Mouse (Mus musculus): ENCODE measurements at regions not wholly inside any gene's neighbourhood (a gene's known extent, or its start where the extent isn't known, plus 50 kb on each side); places are given as distances from the start of the nearest gene placed in this dataset.

DNA sequence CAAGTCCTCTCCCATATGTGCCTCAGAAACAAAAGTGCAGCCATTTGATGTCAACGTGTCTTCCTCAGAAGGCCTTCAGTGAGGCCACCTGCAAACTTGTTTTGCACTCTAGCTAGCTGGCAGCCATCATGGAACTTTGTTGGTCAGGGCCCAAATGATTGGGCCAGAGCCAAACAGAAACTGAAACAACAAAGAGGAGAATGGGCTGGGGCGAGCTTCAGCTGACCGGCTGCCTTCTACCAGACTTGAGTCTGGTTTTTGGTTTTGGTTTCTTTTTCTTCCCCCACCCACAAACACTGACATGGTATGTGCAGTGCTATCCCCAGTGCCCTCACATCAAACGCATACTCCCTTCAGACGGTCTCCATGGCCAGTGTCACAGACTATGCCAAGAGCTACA lies 183.7 kb downstream of the Prkcq start:
- Histone ChIP-seq H3K27ac (ENCODE audit: insufficient read depth, low read depth) (peak overlapping the region; percentile 48; the same call in 1 of the 2 replicates), H3K9me3 (replicated peaks; ENCODE audit: low read length) (peaks cover 4% of the 10 kb centered on the region), H3K4me2 (ENCODE audit: insufficient read depth, low read depth, poor library complexity, severe bottlenecking) (no peak overlapping the region; the same call in 1 of the 2 replicates), H3K36me3 (replicated peaks in 1 of 2; ENCODE audit: control insufficient read depth in 1 of 2, insufficient read depth in 1 of 2, low read length in 1 of 2) (no peaks in the 10 kb centered on the region), H3K9ac (ENCODE audit: insufficient read depth, low read depth) (peak overlapping the region; percentile 42; the same call in 1 of the 2 replicates), H3K79me2 (replicated peaks; ENCODE audit: control insufficient read depth, extremely low read depth, insufficient read depth, poor library complexity, severe bottlenecking) (no peaks in the 10 kb centered on the region), H3K4me3 (replicated peaks in 1 of 3; ENCODE audit: low read depth in 2 of 3, low read length in 2 of 3, poor library complexity in 1 of 3) (no peak overlapping the region), H3K4me1 (ENCODE audit: control insufficient read depth in 1 of 2, insufficient read depth in 2 of 2) (peaks cover 8 to 17% of the 10 kb centered on the region in 2 experiments), H3K27me3 (replicated peaks) (no peaks in the 10 kb centered on the region)
- in situ Hi-C loops (cut with MboI; ENCODE audit: low pct_ligation_motif_present, low pct_unique_long_range_greater_than_20kb, low sequenced_read_pairs) (no loop called here), dilution Hi-C loops (cut with MboI; ENCODE audit: extremely low pct_ligation_motif_present, extremely low pct_unique_long_range_greater_than_20kb, low sequenced_read_pairs) (no loop called here)
- DNase-seq (ENCODE audit: extremely low read depth) = peak; percentile 42
- TF ChIP-seq MYC (IDR thresholded peaks at IDR 0.05; ENCODE audit: low read depth, low read length) = no peak
- no peak for TF ChIP-seq JUND (conservative IDR thresholded peaks at IDR 0.05; ENCODE audit: low read depth, low read length)
- TF ChIP-seq ETS1 (conservative IDR thresholded peaks at IDR 0.05; ENCODE audit: low read depth, low read length) = peak; percentile 98
- TF ChIP-seq NELFE (IDR thresholded peaks at IDR 0.05; ENCODE audit: low read depth, low read length) = no peak
- no peak for TF ChIP-seq CHD1 (IDR thresholded peaks at IDR 0.05; ENCODE audit: low read depth, low read length)
- TF ChIP-seq JUN (IDR thresholded peaks at IDR 0.05; ENCODE audit: insufficient read depth, low read depth, low read length) = no peak
- no peak for TF ChIP-seq POLR2A (IDR thresholded peaks at IDR 0.05; ENCODE audit: low read depth, low read length)
- no peak for TF ChIP-seq MAFK (IDR thresholded peaks at IDR 0.05; ENCODE audit: insufficient replicate concordance, low read length)
- TF ChIP-seq ZNF384 (IDR thresholded peaks at IDR 0.05; ENCODE audit: low read depth, low read length) = no peak
- no peak for TF ChIP-seq ZMIZ1 (IDR thresholded peaks at IDR 0.05; ENCODE audit: low read depth, low read length)
- TF ChIP-seq TBP (conservative IDR thresholded peaks at IDR 0.05; ENCODE audit: low read depth, low read length) = no peak
- no peak for TF ChIP-seq PAX5 (IDR thresholded peaks at IDR 0.05; ENCODE audit: low read length)
- TF ChIP-seq KAT2A (IDR thresholded peaks at IDR 0.05; ENCODE audit: insufficient replicate concordance, low read length) = no peak
- TF ChIP-seq BHLHE40 (IDR thresholded peaks at IDR 0.05; ENCODE audit: low read depth, low read length) = peak; percentile 41; the same call in 1 of the 2 replicates
- TF ChIP-seq CHD2 (IDR thresholded peaks at IDR 0.05; ENCODE audit: low read length) = no peak
- TF ChIP-seq NRF1 (IDR thresholded peaks at IDR 0.05; ENCODE audit: low read depth, low read length) = no peak
- TF ChIP-seq RCOR1 (conservative IDR thresholded peaks at IDR 0.05; ENCODE audit: low read depth, low read length) = no peak
- peak; percentile 13; the same call in 1 of the 2 replicates for TF ChIP-seq SMC3 (IDR thresholded peaks at IDR 0.05; ENCODE audit: low read depth, low read length)
- TF ChIP-seq TCF12 (IDR thresholded peaks at IDR 0.05; ENCODE audit: low read depth, low read length) = peak; percentile 53
- no peak for TF ChIP-seq ELF1 (IDR thresholded peaks at IDR 0.05; ENCODE audit: low read depth, low read length)
- TF ChIP-seq MAX (IDR thresholded peaks at IDR 0.05; ENCODE audit: low read length) = no peak; the same call in 1 of the 2 replicates
- no peak for TF ChIP-seq GABPA (IDR thresholded peaks at IDR 0.05; ENCODE audit: insufficient replicate concordance, low read depth, low read length)
- TF ChIP-seq MAZ (IDR thresholded peaks at IDR 0.05; ENCODE audit: low read depth, low read length) = no peak
- peak; percentile 85; the same call in 1 of the 2 replicates for TF ChIP-seq IRF4 (IDR thresholded peaks at IDR 0.05; ENCODE audit: low read depth, low read length)
- TF ChIP-seq RAD21 (IDR thresholded peaks at IDR 0.05; ENCODE audit: low read depth, low read length) = no peak
- 0 out of 2 replicates have a peak, but pooled peaks have one; percentile 6 for TF ChIP-seq EP300 (IDR thresholded peaks at IDR 0.05; ENCODE audit: low read length)
- TF ChIP-seq HCFC1 (IDR thresholded peaks at IDR 0.05; ENCODE audit: low read depth, low read length) = peak; percentile 38; the same call in 1 of the 2 replicates
- TF ChIP-seq MEF2A (IDR thresholded peaks at IDR 0.05; ENCODE audit: borderline replicate concordance, low read depth, low read length) = no peak
- TF ChIP-seq CTCF (conservative IDR thresholded peaks at IDR 0.05 in 1 of 2, IDR thresholded peaks at IDR 0.05 in 1 of 2; ENCODE audit: low read depth in 2 of 2, low read length in 2 of 2) = no peak
- TF ChIP-seq E2F4 (IDR thresholded peaks at IDR 0.05; ENCODE audit: insufficient replicate concordance, low read depth, low read length) = no peak
- TF ChIP-seq USF2 (conservative IDR thresholded peaks at IDR 0.05; ENCODE audit: low read depth, low read length) = no peak
- TF ChIP-seq UBTF (IDR thresholded peaks at IDR 0.05; ENCODE audit: low read depth, low read length) = no peak
- TF ChIP-seq ZC3H11A (IDR thresholded peaks at IDR 0.05; ENCODE audit: low read depth, low read length) = no peak
- TF ChIP-seq ZKSCAN1 (IDR thresholded peaks at IDR 0.05; ENCODE audit: borderline replicate concordance, low read depth, low read length) = no peak
- no peak for TF ChIP-seq USF1 (IDR thresholded peaks at IDR 0.05; ENCODE audit: low read depth, low read length)
- no peak for TF ChIP-seq POLR2AphosphoS2 (IDR thresholded peaks at IDR 0.05; ENCODE audit: low read depth, low read length)
- no peak for TF ChIP-seq MXI1 (IDR thresholded peaks at IDR 0.05; ENCODE audit: low read depth, low read length)
- TF ChIP-seq SIN3A (IDR thresholded peaks at IDR 0.05; ENCODE audit: low read length) = peak; percentile 55

Data from CH12.LX (cell line).